Mouse (Mus musculus): ENCODE data around the gene Cacfd1. TPM values are rescaled to one million over a fixed set of nuclear protein-coding genes. Genes with fewer than 3 reads are reported as not detected.

Cacfd1 gene
- 24.3 and 25.3 TPM in 2 replicates for polyA plus RNA-seq (2012; rRNA removed)

GRCm38 (mm10) chr2:27009714-27010244, at the start of gene Cacfd1:
TSS of gene Cacfd1 (plus strand) at chr2:27009926.

GRCm38 (mm10) chr2:26963923-26964723, 45.6 kb upstream of the Cacfd1 start, which contains the start of gene Rexo4:
TSS of gene Rexo4 (minus strand) at chr2:26964386.

GRCm38 (mm10) chr2:26973116-26973515, 36.6 kb upstream of the Cacfd1 start, which contains the start of gene Adamts13:
TSS of gene Adamts13 (plus strand) at chr2:26973416.

GRCm38 (mm10) chr2:27027618-27028436, 18.1 kb downstream of the Cacfd1 start, which contains the start of gene Slc2a6:
TSS of gene Slc2a6 (minus strand) at chr2:27027998.

Other genes starting within 250 kb of the Cacfd1 start
- gene Abo, start 144.9 kb upstream of the Cacfd1 start, polyA plus RNA-seq (2012; rRNA removed) = not detected in 2 replicates
- 7.7 and 8.0 TPM in 2 replicates for gene Surf6, start 107.0 kb upstream of the Cacfd1 start, polyA plus RNA-seq (2012; rRNA removed)
- gene Med22, start 99.2 kb upstream of the Cacfd1 start, polyA plus RNA-seq (2012; rRNA removed) = 12.9 and 14.0 TPM in 2 replicates
- gene Rpl7a, start 99.2 kb upstream of the Cacfd1 start, polyA plus RNA-seq (2012; rRNA removed) = 985 and 1,167 TPM in 2 replicates
- gene Surf2, start 93.6 kb upstream of the Cacfd1 start, polyA plus RNA-seq (2012; rRNA removed) = 18.9 and 19.1 TPM in 2 replicates
- gene Surf1, start 93.4 kb upstream of the Cacfd1 start, polyA plus RNA-seq (2012; rRNA removed) = 28.3 and 28.7 TPM in 2 replicates
- gene Surf4, start 76.0 kb upstream of the Cacfd1 start, polyA plus RNA-seq (2012; rRNA removed) = 82.5 and 83.9 TPM in 2 replicates
- gene Stkld1, start 75.9 kb upstream of the Cacfd1 start, polyA plus RNA-seq (2012; rRNA removed) = 0.02 and 0.06 TPM in 2 replicates
- 16.8 and 17.9 TPM in 2 replicates for gene Rexo4, start 45.5 kb upstream of the Cacfd1 start, polyA plus RNA-seq (2012; rRNA removed)
- gene Adamts13, start 36.5 kb upstream of the Cacfd1 start, polyA plus RNA-seq (2012; rRNA removed) = 2.7 and 3.2 TPM in 2 replicates
- 0.36 and 0.44 TPM in 2 replicates for gene Slc2a6, start 18.1 kb downstream of the Cacfd1 start, polyA plus RNA-seq (2012; rRNA removed)
- 0.02 TPM in 1 of 2 replicates, not detected in the other for gene Mymk, start 62.3 kb downstream of the Cacfd1 start, polyA plus RNA-seq (2012; rRNA removed)
- gene Adamtsl2, start 69.5 kb downstream of the Cacfd1 start, polyA plus RNA-seq (2012; rRNA removed) = 1.8 and 2.7 TPM in 2 replicates
- 0.01 TPM in 1 of 2 replicates, not detected in the other for gene Fam163b, start 132.6 kb downstream of the Cacfd1 start, polyA plus RNA-seq (2012; rRNA removed)
- gene Dbh, start 155.3 kb downstream of the Cacfd1 start, polyA plus RNA-seq (2012; rRNA removed) = 0.01 TPM in 1 of 2 replicates, not detected in the other
- 28.1 and 29.2 TPM in 2 replicates for gene Sardh, start 238.4 kb downstream of the Cacfd1 start, polyA plus RNA-seq (2012; rRNA removed)

Data from liver, embryonic 18 days (tissue).